9 mouse cellular contexts compared by ENCODE assay signal in the genomic region with DNA sequence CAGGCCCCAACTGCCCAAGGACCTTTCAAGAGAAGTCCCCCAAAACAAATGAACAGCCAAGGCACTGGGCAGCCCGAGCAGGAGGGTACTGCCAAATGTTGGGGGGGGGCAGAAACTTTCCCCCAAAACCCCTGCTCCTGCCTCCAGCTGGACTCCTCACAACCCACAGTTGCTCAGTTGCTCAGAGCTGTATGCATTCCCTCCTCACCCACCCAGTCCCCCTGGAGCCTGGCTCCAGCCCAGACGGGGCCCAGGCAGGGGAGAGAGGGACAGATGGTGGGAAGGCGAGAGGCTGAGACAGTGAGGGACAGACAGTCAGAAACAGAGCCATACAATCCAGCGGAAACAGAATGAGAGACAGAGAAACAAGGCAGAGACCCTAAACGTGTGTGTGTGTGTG.
DNase-seq lines count a peak whose midpoint lies in the region; ATAC-seq lines count a peak whose summit lies in the region.
"Had no signal": no experiment of that assay in that cellular context is flagged by ENCODE, and none has a peak within 500 bp of the region (broad histone marks: within the 10 kb centered on the region; RNA-seq: fewer than 3 reads in every experiment).

No protein-coding gene starts in this region.

- intact Hi-C loops in heart, postnatal 36 days (cut with DNase I), result no loop called here

- no peak for DNase-seq in heart, postnatal 36 days
- DNase-seq in right cerebral cortex, postnatal 4 days, result peak; percentile 51
- no peak for DNase-seq in right cerebral cortex, postnatal 14 days
- DNase-seq in spleen, adult 18-20 months, result no peak
- DNase-seq in c-Kit-positive CD71-positive TER-119-positive erythroid progenitor cells, embryonic 14.5 days (ENCODE audit: low spot score), result no peak
- DNase-seq in frontal cortex, postnatal 25 days (ENCODE audit: low spot score in 2 of 2), result no peak

- 43% methylated on average over 5 of the region's 5 CpGs for WGBS in heart, embryonic 13.5 days
- WGBS in limb, embryonic 13.5 days, result 33% methylated on average over 5 of the region's 5 CpGs

- peaks cover 37% of the 10 kb centered on the region for H3K4me1 ChIP-seq in heart, embryonic 13.5 days
- peaks cover 49% of the 10 kb centered on the region for H3K4me1 ChIP-seq in limb, embryonic 13.5 days

- no peak overlapping the region for H3K4me3 ChIP-seq in heart, embryonic 13.5 days
- no peak overlapping the region for H3K4me3 ChIP-seq in limb, embryonic 13.5 days
- H3K4me3 ChIP-seq: myocyte had no signal

- ATAC-seq in heart, embryonic 13.5 days (ENCODE audit: extremely low read depth, insufficient number of reproducible peaks, low FRiP score, low TSS enrichment), result peak; percentile 40; the same call in 1 of the 2 replicates
- peak; percentile 71 for ATAC-seq in limb, embryonic 13.5 days (ENCODE audit: low FRiP score, low read depth)

- peaks cover 85% of the 10 kb centered on the region for H3K36me3 ChIP-seq in heart, embryonic 13.5 days
- H3K36me3 ChIP-seq in limb, embryonic 13.5 days, result peaks cover 77% of the 10 kb centered on the region

- peak overlapping the region; percentile 66 for H3K9ac ChIP-seq in heart, embryonic 13.5 days
- peak overlapping the region; percentile 35 for H3K9ac ChIP-seq in limb, embryonic 13.5 days

- H3K27ac ChIP-seq in heart, embryonic 13.5 days (replicated peaks), result peak overlapping the region; percentile 73
- peak overlapping the region; percentile 84 for H3K27ac ChIP-seq in limb, embryonic 13.5 days

- no peaks in the 10 kb centered on the region for H3K27me3 ChIP-seq in heart, embryonic 13.5 days (replicated peaks)
- no peaks in the 10 kb centered on the region for H3K27me3 ChIP-seq in limb, embryonic 13.5 days

- H3K4me2 ChIP-seq in heart, embryonic 13.5 days, result no peak overlapping the region
- peak overlapping the region; percentile 16; the same call in 1 of the 2 replicates for H3K4me2 ChIP-seq in limb, embryonic 13.5 days (replicated peaks)

- peaks cover 3% of the 10 kb centered on the region; the same call in 1 of the 2 replicates for H3K9me3 ChIP-seq in heart, embryonic 13.5 days
- peaks cover 4% of the 10 kb centered on the region; the same call in 1 of the 2 replicates for H3K9me3 ChIP-seq in limb, embryonic 13.5 days
